Mouse (Mus musculus): ENCODE data around the gene Ccdc167. TPM values are rescaled to one million over a fixed set of nuclear protein-coding genes. Genes with fewer than 3 reads are reported as not detected.

Gene Ccdc167
- polyA plus RNA-seq, 1 experiment from 2014 or later, result 16.4 TPM

DNA sequence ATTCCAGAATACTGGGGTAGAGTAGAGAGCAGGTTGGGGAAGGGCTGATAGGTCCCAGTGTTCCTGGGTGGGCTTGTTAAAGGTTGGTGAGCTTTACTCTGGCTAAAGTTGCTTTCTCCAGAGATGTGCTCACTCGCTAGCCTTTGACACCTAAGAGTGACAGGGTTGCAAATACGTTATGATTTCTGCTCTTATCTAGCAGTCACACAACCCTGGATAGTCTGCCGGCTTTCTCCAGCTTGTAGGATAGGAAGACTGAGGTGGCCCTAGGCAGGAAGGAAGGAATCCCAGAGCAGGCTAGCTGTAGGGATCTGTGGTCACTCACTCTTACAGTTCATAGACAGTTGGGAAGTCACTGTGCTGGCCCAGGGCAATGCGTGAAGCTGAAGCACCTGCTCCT lies 32.6 kb downstream of the Ccdc167 start:
- WGBS, result 87% methylated on average over 4 of the region's 4 CpGs
- Histone ChIP-seq H3K4me3 (ENCODE audit: low read depth, low read length) (no peak overlapping the region), H3K4me1 (replicated peaks; ENCODE audit: control insufficient read depth, insufficient read depth, low read length) (no peaks in the 10 kb centered on the region), H3K27ac (ENCODE audit: low read depth) (no peak overlapping the region), H3K4me2 (ENCODE audit: low read length) (no peak overlapping the region), H3K9me3 (ENCODE audit: control insufficient read depth, low read length) (no peaks in the 10 kb centered on the region), H3K27me3 (replicated peaks; ENCODE audit: control insufficient read depth, insufficient read depth, low read length) (no peaks in the 10 kb centered on the region), H3K9ac (ENCODE audit: low read length) (no peak overlapping the region), H3K36me3 (ENCODE audit: control insufficient read depth, insufficient read depth, low read length) (peaks cover 90% of the 10 kb centered on the region)
- ATAC-seq (replicated peaks; ENCODE audit: low FRiP score, low TSS enrichment, low read depth) (no peak), DNase-seq (ENCODE audit: low spot score) (no peak)

DNA sequence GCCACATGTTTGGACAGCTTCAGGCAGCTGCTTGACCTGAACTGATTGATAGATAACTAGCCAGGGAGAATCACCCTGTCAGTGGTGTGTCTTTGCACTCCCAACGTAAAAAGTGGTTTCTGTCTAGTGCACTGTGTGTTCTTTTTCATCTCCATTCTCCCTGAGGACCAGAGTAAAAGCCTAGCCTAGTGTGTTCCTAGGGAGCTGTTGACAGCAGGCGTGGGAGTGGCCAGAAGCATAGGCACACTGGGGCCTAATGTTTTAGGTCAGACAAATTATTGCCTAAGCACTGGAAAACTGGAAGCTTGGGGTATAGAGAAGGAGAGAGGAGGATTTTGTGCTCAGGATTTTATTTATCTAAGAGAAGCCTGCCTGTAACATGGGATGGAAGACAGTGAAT lies 33.7 kb downstream of the Ccdc167 start:
- ATAC-seq (replicated peaks; ENCODE audit: low FRiP score, low TSS enrichment, low read depth) (no peak), DNase-seq (ENCODE audit: low spot score) (no peak)
- Histone ChIP-seq H3K27ac (ENCODE audit: low read depth) (no peak overlapping the region), H3K4me2 (ENCODE audit: low read length) (no peak overlapping the region), H3K27me3 (replicated peaks; ENCODE audit: control insufficient read depth, insufficient read depth, low read length) (no peaks in the 10 kb centered on the region), H3K4me1 (replicated peaks; ENCODE audit: control insufficient read depth, insufficient read depth, low read length) (no peaks in the 10 kb centered on the region), H3K9ac (ENCODE audit: low read length) (no peak overlapping the region), H3K36me3 (ENCODE audit: control insufficient read depth, insufficient read depth, low read length) (peaks cover 94% of the 10 kb centered on the region), H3K4me3 (ENCODE audit: low read depth, low read length) (no peak overlapping the region), H3K9me3 (ENCODE audit: control insufficient read depth, low read length) (no peaks in the 10 kb centered on the region)
- 79% methylated on average over 2 of the region's 2 CpGs for WGBS

GRCm38 (mm10) chr17:29682261-29682660 lies 34.6 kb downstream of the Ccdc167 start:
- Histone ChIP-seq H3K4me1 (replicated peaks; ENCODE audit: control insufficient read depth, insufficient read depth, low read length) (no peaks in the 10 kb centered on the region), H3K4me2 (ENCODE audit: low read length) (no peak overlapping the region), H3K9me3 (ENCODE audit: control insufficient read depth, low read length) (no peaks in the 10 kb centered on the region), H3K9ac (ENCODE audit: low read length) (no peak overlapping the region), H3K4me3 (ENCODE audit: low read depth, low read length) (no peak overlapping the region), H3K27me3 (replicated peaks; ENCODE audit: control insufficient read depth, insufficient read depth, low read length) (no peaks in the 10 kb centered on the region), H3K36me3 (ENCODE audit: control insufficient read depth, insufficient read depth, low read length) (peaks cover 94% of the 10 kb centered on the region), H3K27ac (ENCODE audit: low read depth) (no peak overlapping the region)
- DNase-seq (ENCODE audit: low spot score), result no peak
- 90% methylated on average over 7 of the region's 7 CpGs for WGBS
- no peak for ATAC-seq (replicated peaks; ENCODE audit: low FRiP score, low TSS enrichment, low read depth)

- Histone ChIP-seq H3K27ac (ENCODE audit: low read depth) (no peak overlapping the region), H3K4me3 (ENCODE audit: low read depth, low read length) (no peak overlapping the region), H3K36me3 (ENCODE audit: control insufficient read depth, insufficient read depth, low read length) (peaks cover 94% of the 10 kb centered on the region), H3K9me3 (ENCODE audit: control insufficient read depth, low read length) (no peaks in the 10 kb centered on the region), H3K4me2 (ENCODE audit: low read length) (no peak overlapping the region), H3K27me3 (replicated peaks; ENCODE audit: control insufficient read depth, insufficient read depth, low read length) (no peaks in the 10 kb centered on the region), H3K4me1 (replicated peaks; ENCODE audit: control insufficient read depth, insufficient read depth, low read length) (no peaks in the 10 kb centered on the region), H3K9ac (ENCODE audit: low read length) (no peak overlapping the region)
- WGBS, result 93% methylated on average over 9 of the region's 9 CpGs
- ATAC-seq (replicated peaks; ENCODE audit: low FRiP score, low TSS enrichment, low read depth) (no peak), DNase-seq (ENCODE audit: low spot score) (no peak)
Measured at GRCm38 (mm10) chr17:29681669-29682068, 35.2 kb downstream of the Ccdc167 start.

GRCm38 (mm10) chr17:29680921-29681320 lies 35.9 kb downstream of the Ccdc167 start:
- WGBS, result 63% methylated on average over 2 of the region's 2 CpGs
- H3K36me3 ChIP-seq (ENCODE audit: control insufficient read depth, insufficient read depth, low read length), result peaks cover 94% of the 10 kb centered on the region

DNA sequence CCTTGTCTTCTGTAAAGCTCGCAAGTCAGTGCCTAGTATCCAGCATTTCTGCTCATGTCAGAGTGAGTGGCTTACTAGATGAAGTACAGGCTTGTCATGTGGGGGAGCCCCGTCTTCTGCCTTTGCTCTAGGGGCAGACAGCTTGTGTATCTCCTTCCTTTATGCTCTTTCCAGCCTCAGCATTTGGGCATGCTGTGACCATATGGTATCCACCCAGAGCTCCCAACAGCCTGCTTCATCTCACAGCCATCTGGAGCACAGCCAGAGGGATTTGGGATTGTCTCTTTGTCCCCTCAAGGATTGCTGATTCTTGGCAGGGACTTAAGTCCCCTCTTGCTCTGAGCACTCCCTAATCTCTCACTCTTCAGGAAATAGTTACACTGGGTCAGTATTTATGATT lies 36.7 kb downstream of the Ccdc167 start:
- H3K27me3 ChIP-seq (replicated peaks; ENCODE audit: control insufficient read depth, insufficient read depth, low read length), result no peaks in the 10 kb centered on the region
- H3K4me2 ChIP-seq (ENCODE audit: low read length), result no peak overlapping the region
- no peaks in the 10 kb centered on the region for H3K9me3 ChIP-seq (ENCODE audit: control insufficient read depth, low read length)
- no peaks in the 10 kb centered on the region for H3K4me1 ChIP-seq (replicated peaks; ENCODE audit: control insufficient read depth, insufficient read depth, low read length)
- no peak overlapping the region for H3K27ac ChIP-seq (ENCODE audit: low read depth)
- no peak overlapping the region for H3K4me3 ChIP-seq (ENCODE audit: low read depth, low read length)
- WGBS, result 80% methylated on average over 2 of the region's 2 CpGs
- DNase-seq (ENCODE audit: low spot score) (no peak), ATAC-seq (replicated peaks; ENCODE audit: low FRiP score, low TSS enrichment, low read depth) (0 out of 2 replicates have a peak, but pooled peaks have one; percentile 27)
- peaks cover 94% of the 10 kb centered on the region for H3K36me3 ChIP-seq (ENCODE audit: control insufficient read depth, insufficient read depth, low read length)
- H3K9ac ChIP-seq (ENCODE audit: low read length), result no peak overlapping the region

More at GRCm38 (mm10) chr17:29680921-29681320, 35.9 kb downstream of the Ccdc167 start:
- no peak overlapping the region for H3K27ac ChIP-seq (ENCODE audit: low read depth)
- no peaks in the 10 kb centered on the region for H3K27me3 ChIP-seq (replicated peaks; ENCODE audit: control insufficient read depth, insufficient read depth, low read length)
- no peak for DNase-seq (ENCODE audit: low spot score)
- no peak for ATAC-seq (replicated peaks; ENCODE audit: low FRiP score, low TSS enrichment, low read depth)
- no peaks in the 10 kb centered on the region for H3K4me1 ChIP-seq (replicated peaks; ENCODE audit: control insufficient read depth, insufficient read depth, low read length)
- no peak overlapping the region for H3K9ac ChIP-seq (ENCODE audit: low read length)
- H3K4me2 ChIP-seq (ENCODE audit: low read length), result no peak overlapping the region
- H3K9me3 ChIP-seq (ENCODE audit: control insufficient read depth, low read length), result no peaks in the 10 kb centered on the region
- H3K4me3 ChIP-seq (ENCODE audit: low read depth, low read length), result no peak overlapping the region

GRCm38 (mm10) chr17:29679038-29679767 lies 37.6 kb downstream of the Ccdc167 start:
- no peak for DNase-seq (ENCODE audit: low spot score)
- H3K27me3 ChIP-seq (replicated peaks; ENCODE audit: control insufficient read depth, insufficient read depth, low read length), result no peaks in the 10 kb centered on the region
- H3K9ac ChIP-seq (ENCODE audit: low read length), result no peak overlapping the region
- H3K4me3 ChIP-seq (ENCODE audit: low read depth, low read length), result no peak overlapping the region
- no peaks in the 10 kb centered on the region for H3K4me1 ChIP-seq (replicated peaks; ENCODE audit: control insufficient read depth, insufficient read depth, low read length)
- no peak overlapping the region for H3K27ac ChIP-seq (ENCODE audit: low read depth)
- no peak for ATAC-seq (replicated peaks; ENCODE audit: low FRiP score, low TSS enrichment, low read depth)
- 94% methylated on average over 6 of the region's 6 CpGs for WGBS
- peaks cover 94% of the 10 kb centered on the region for H3K36me3 ChIP-seq (ENCODE audit: control insufficient read depth, insufficient read depth, low read length)
- H3K9me3 ChIP-seq (ENCODE audit: control insufficient read depth, low read length), result no peaks in the 10 kb centered on the region
- H3K4me2 ChIP-seq (ENCODE audit: low read length), result no peak overlapping the region

- no peak overlapping the region for H3K27ac ChIP-seq (ENCODE audit: low read depth)
- H3K9me3 ChIP-seq (ENCODE audit: control insufficient read depth, low read length), result no peaks in the 10 kb centered on the region
- peaks cover 94% of the 10 kb centered on the region for H3K36me3 ChIP-seq (ENCODE audit: control insufficient read depth, insufficient read depth, low read length)
- H3K27me3 ChIP-seq (replicated peaks; ENCODE audit: control insufficient read depth, insufficient read depth, low read length), result no peaks in the 10 kb centered on the region
- no peaks in the 10 kb centered on the region for H3K4me1 ChIP-seq (replicated peaks; ENCODE audit: control insufficient read depth, insufficient read depth, low read length)
- 89% methylated on average over 8 of the region's 8 CpGs for WGBS
- DNase-seq (ENCODE audit: low spot score) (no peak), ATAC-seq (replicated peaks; ENCODE audit: low FRiP score, low TSS enrichment, low read depth) (no peak)
- no peak overlapping the region for H3K4me3 ChIP-seq (ENCODE audit: low read depth, low read length)
- no peak overlapping the region for H3K4me2 ChIP-seq (ENCODE audit: low read length)
- no peak overlapping the region for H3K9ac ChIP-seq (ENCODE audit: low read length)
Measured at GRCm38 (mm10) chr17:29678526-29678925, 38.3 kb downstream of the Ccdc167 start.

GRCm38 (mm10) chr17:29673325-29673724 lies 43.5 kb downstream of the Ccdc167 start:
- ATAC-seq (replicated peaks; ENCODE audit: low FRiP score, low TSS enrichment, low read depth) (no peak), DNase-seq (ENCODE audit: low spot score) (no peak)
- no peak overlapping the region for H3K4me2 ChIP-seq (ENCODE audit: low read length)
- peaks cover 75% of the 10 kb centered on the region for H3K36me3 ChIP-seq (ENCODE audit: control insufficient read depth, insufficient read depth, low read length)
- no peaks in the 10 kb centered on the region for H3K4me1 ChIP-seq (replicated peaks; ENCODE audit: control insufficient read depth, insufficient read depth, low read length)
- H3K9ac ChIP-seq (ENCODE audit: low read length), result no peak overlapping the region
- no peak overlapping the region for H3K27ac ChIP-seq (ENCODE audit: low read depth)
- H3K4me3 ChIP-seq (ENCODE audit: low read depth, low read length), result no peak overlapping the region
- H3K9me3 ChIP-seq (ENCODE audit: control insufficient read depth, low read length), result no peaks in the 10 kb centered on the region
- no peaks in the 10 kb centered on the region for H3K27me3 ChIP-seq (replicated peaks; ENCODE audit: control insufficient read depth, insufficient read depth, low read length)
- WGBS, result 95% methylated on average over 4 of the region's 4 CpGs

Measured in intestine, embryonic 14.5 days (tissue).